In the genomic region with DNA sequence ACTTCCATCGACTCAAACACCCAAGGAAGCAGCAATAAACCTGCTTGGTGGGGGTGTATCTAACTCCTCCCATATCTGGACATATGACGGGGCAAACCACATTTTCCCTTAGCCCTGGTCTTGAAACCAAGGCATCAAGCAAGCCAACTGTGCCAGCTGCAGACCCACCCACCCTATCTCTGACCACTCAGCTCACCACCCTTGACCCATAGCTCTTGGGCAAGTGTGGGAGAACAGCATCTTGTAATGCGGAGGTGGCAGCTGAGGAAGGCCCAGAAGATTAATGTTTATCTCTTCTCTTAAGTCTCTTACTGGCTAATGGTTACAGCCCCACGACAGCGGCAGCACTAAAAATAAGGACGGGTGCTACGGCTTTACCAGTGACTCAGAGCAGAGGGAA, we compare ENCODE assay signal across 28 mouse cellular contexts. TPM values are rescaled to one million over a fixed set of nuclear protein-coding genes. Genes with fewer than 3 reads are reported as not detected.
DNase-seq lines count a peak whose midpoint lies in the region; ATAC-seq and TF ChIP-seq lines count a peak whose summit lies in the region.
"Had no signal": no experiment of that assay in that cellular context is flagged by ENCODE, and none has a peak within 500 bp of the region (broad histone marks: within the 10 kb centered on the region; RNA-seq: fewer than 3 reads in every experiment).

No protein-coding gene starts in this region.

- H3K27me3 ChIP-seq in kidney, adult 2 months (replicated peaks; ENCODE audit: control insufficient read depth, insufficient read depth, low read length): no peaks in the 10 kb centered on the region
- H3K27me3 ChIP-seq in kidney, embryonic 16.5 days (ENCODE audit: insufficient read depth, low read length): no peaks in the 10 kb centered on the region
- H3K27me3 ChIP-seq in C2C12 (ENCODE audit: control insufficient read depth, insufficient read depth, insufficient read length): no peaks in the 10 kb centered on the region
- H3K27me3 ChIP-seq: heart, embryonic 12.5 days; hindbrain, embryonic 12.5 days; intestine, embryonic 15.5 days; limb, embryonic 13.5 days; midbrain, embryonic 15.5 days had no signal

- H3K36me3 ChIP-seq in kidney, adult 2 months (ENCODE audit: control insufficient read depth, insufficient read depth, low read length): no peaks in the 10 kb centered on the region; the same call in 1 of the 2 replicates
- H3K36me3 ChIP-seq in kidney, embryonic 16.5 days (ENCODE audit: insufficient read depth, low read length): peaks cover 39% of the 10 kb centered on the region
- peaks cover 87% of the 10 kb centered on the region for H3K36me3 ChIP-seq in C2C12 (ENCODE audit: control insufficient read depth, insufficient read depth)

- H3K4me3 ChIP-seq in kidney, adult 2 months (ENCODE audit: insufficient read depth, low read depth, low read length): no peak overlapping the region
- H3K4me3 ChIP-seq in kidney, embryonic 16.5 days (ENCODE audit: low read length): no peak overlapping the region
- no peak overlapping the region for H3K4me3 ChIP-seq in C2C12 (ENCODE audit: insufficient read depth, poor library complexity, severe bottlenecking)
- H3K4me3 ChIP-seq in olfactory bulb, adult 2 months (ENCODE audit: insufficient read depth, low read depth, low read length): no peak overlapping the region
- H3K4me3 ChIP-seq: erythroblast, embryonic 14.5 days; heart, embryonic 12.5 days; hindbrain, embryonic 12.5 days; intestine, embryonic 15.5 days; limb, embryonic 13.5 days; midbrain, embryonic 10.5 days; midbrain, embryonic 15.5 days had no signal

- H3K4me2 ChIP-seq in kidney, embryonic 16.5 days (replicated peaks; ENCODE audit: low read depth, low read length): no peak overlapping the region
- H3K4me2 ChIP-seq: heart, embryonic 12.5 days; hindbrain, embryonic 12.5 days; intestine, embryonic 15.5 days; limb, embryonic 13.5 days; liver, embryonic 11.5 days; midbrain, embryonic 15.5 days had no signal

- H3K79me2 ChIP-seq in C2C12 (ENCODE audit: control insufficient read depth, insufficient read depth): peaks cover 95% of the 10 kb centered on the region

- no peak overlapping the region for H3ac ChIP-seq in C2C12 (ENCODE audit: control insufficient read depth, insufficient read length, low read depth)

- 73% methylated on average over 7 of the region's 7 CpGs for WGBS in kidney, adult 2 months
- 76% methylated on average over 7 of the region's 7 CpGs for WGBS in kidney, embryonic 16.5 days
- 51% methylated on average over 7 of the region's 7 CpGs for WGBS in olfactory bulb, adult 2 months

- H3K79me3 ChIP-seq in C2C12 (ENCODE audit: low read depth): peaks cover 78% of the 10 kb centered on the region

- ATAC-seq in kidney, embryonic 16.5 days (ENCODE audit: low FRiP score, low TSS enrichment): no peak
- ATAC-seq: forebrain, postnatal 0 days; hindbrain, postnatal 0 days; intestine, embryonic 15.5 days; lung, postnatal 0 days; midbrain, embryonic 15.5 days had no signal

- no peaks in the 10 kb centered on the region for H3K9me3 ChIP-seq in kidney, embryonic 16.5 days (ENCODE audit: low read length)
- H3K9me3 ChIP-seq: G1E; heart, embryonic 12.5 days; hindbrain, embryonic 12.5 days; intestine, embryonic 15.5 days; limb, embryonic 13.5 days; midbrain, embryonic 10.5 days; midbrain, embryonic 15.5 days had no signal

- TF ChIP-seq POLR2A in kidney, adult 2 months (IDR thresholded peaks at IDR 0.05; ENCODE audit: low read depth, low read length): no peak
- TF ChIP-seq POLR2A in olfactory bulb, adult 2 months (IDR thresholded peaks at IDR 0.05; ENCODE audit: insufficient read depth, low read depth, low read length): no peak

- H3K27ac ChIP-seq in kidney, adult 2 months (ENCODE audit: insufficient read depth, low read depth, low read length): no peak overlapping the region
- no peak overlapping the region for H3K27ac ChIP-seq in kidney, embryonic 16.5 days (ENCODE audit: low read length)
- peak overlapping the region; percentile 81 for H3K27ac ChIP-seq in olfactory bulb, adult 2 months (ENCODE audit: insufficient read depth, low read depth, low read length)
- H3K27ac ChIP-seq: hindbrain, embryonic 12.5 days; hindbrain, postnatal 0 days; intestine, embryonic 15.5 days; limb, embryonic 13.5 days; midbrain, embryonic 10.5 days; midbrain, embryonic 15.5 days had no signal

- H3K4me1 ChIP-seq in kidney, adult 2 months (ENCODE audit: control insufficient read depth, insufficient read depth, low read length): peaks cover 8% of the 10 kb centered on the region; the same call in 1 of the 2 replicates
- peaks cover 30% of the 10 kb centered on the region for H3K4me1 ChIP-seq in kidney, embryonic 16.5 days (ENCODE audit: insufficient read depth, low read length)
- peaks cover 42% of the 10 kb centered on the region for H3K4me1 ChIP-seq in olfactory bulb, adult 2 months (ENCODE audit: control insufficient read depth, insufficient read depth, low read length)

- DNase-seq in kidney, adult 2 months: peak; percentile 21
- DNase-seq in 416B (ENCODE audit: low read depth): peak; percentile 77
- DNase-seq in right cerebral cortex, postnatal 14 days: no peak
- DNase-seq: adrenal gland, adult 8-10 months; cerebellum, adult 11-12 months; cerebellum, postnatal 10 days; forebrain, postnatal 0 days; gastrocnemius, postnatal 25 days; heart, adult 18-20 months; heart, postnatal 14 days; kidney, adult 8-10 months; kidney, postnatal 10 days; layer of hippocampus, adult 9-11 months; right cerebral cortex, adult 18-20 months had no signal

- no peak for TF ChIP-seq CTCF in kidney, adult 2 months (conservative IDR thresholded peaks at IDR 0.05; ENCODE audit: insufficient read depth, insufficient read length, low read depth, low read length)
- no peak for TF ChIP-seq CTCF in C2C12 (IDR thresholded peaks at IDR 0.05; ENCODE audit: control insufficient read depth, insufficient read depth, insufficient read length)
- no peak for TF ChIP-seq CTCF in olfactory bulb, adult 2 months (IDR thresholded peaks at IDR 0.05; ENCODE audit: insufficient read depth, low read depth, low read length)

- H3K9ac ChIP-seq in kidney, embryonic 16.5 days (replicated peaks; ENCODE audit: low read length): no peak overlapping the region
- H3K9ac ChIP-seq: forebrain, postnatal 0 days; heart, embryonic 12.5 days; hindbrain, embryonic 12.5 days; intestine, embryonic 15.5 days; limb, embryonic 13.5 days; midbrain, embryonic 15.5 days had no signal

TF ChIP-seq in C2C12, 6 proteins besides CTCF, POLR2A, EP300 and RAD21:
- TF ChIP-seq FOSL1 (IDR thresholded peaks at IDR 0.05; ENCODE audit: insufficient read depth, low read length, poor library complexity, severe bottlenecking) (no peak), MAX (IDR thresholded peaks at IDR 0.05) (no peak), MYOG (IDR thresholded peaks at IDR 0.05; ENCODE audit: control insufficient read depth, extremely low read depth, insufficient read length) (no peak), MYOD1 (IDR thresholded peaks at IDR 0.05; ENCODE audit: control insufficient read depth, insufficient read length, low read depth) (peak; percentile 63)

RNA-seq across cellular contexts. Expression of gene Camk2g, which starts 11.0 kb away (rescaled TPM):
- 15.4 and 16.0 TPM in 2 replicates for polyA plus RNA-seq in kidney, adult 2 months (2012; rRNA removed)
- polyA plus RNA-seq in kidney, embryonic 16.5 days (2015; fragmentation: Nextera tagmentation; extraction: Ambion mirVana): 41.7 and 46.0 TPM in 2 replicates
- polyA plus RNA-seq in C2C12 (2012; fragmentation: generic; extraction: Trizol): 74.2 TPM
- polyA plus RNA-seq in olfactory bulb, adult 2 months (2012; ENCODE audit: insufficient read depth, insufficient read length, low replicate concordance, missing spikeins): 125 and 417 TPM in 2 replicates

RNA-seq across cellular contexts. Expression of gene Ndst2, which starts 48.5 kb away (rescaled TPM):
- polyA plus RNA-seq in kidney, adult 2 months (2012; rRNA removed): 28.7 and 31.4 TPM in 2 replicates
- 31.6 and 33.5 TPM in 2 replicates for polyA plus RNA-seq in kidney, embryonic 16.5 days (2015; fragmentation: Nextera tagmentation; extraction: Ambion mirVana)
- polyA plus RNA-seq in C2C12 (2012; fragmentation: generic; extraction: Trizol): 13.5 TPM
- polyA plus RNA-seq in olfactory bulb, adult 2 months (2012; ENCODE audit: insufficient read depth, insufficient read length, low replicate concordance, missing spikeins): not detected in 2 replicates

RNA-seq across cellular contexts. Expression of gene Plau, which starts 53.6 kb away (rescaled TPM):
- polyA plus RNA-seq in kidney, adult 2 months (2012; rRNA removed): 261 and 276 TPM in 2 replicates
- polyA plus RNA-seq in kidney, embryonic 16.5 days (2015; fragmentation: Nextera tagmentation; extraction: Ambion mirVana): 21.7 and 21.8 TPM in 2 replicates
- polyA plus RNA-seq in C2C12 (2012; fragmentation: generic; extraction: Trizol): 106 TPM
- polyA plus RNA-seq in olfactory bulb, adult 2 months (2012; ENCODE audit: insufficient read depth, insufficient read length, low replicate concordance, missing spikeins): not detected in 2 replicates
- polyA plus RNA-seq: erythroblast, embryonic 14.5 days; G1E had no signal

Comparison
In these comparisons a context has a peak if more than half of its experiments do, and no peak if none do; other contexts are left out.
1. RNA of gene Plau, which starts 53.6 kb away (polyA plus RNA-seq): 261 to 276 TPM in kidney, adult 2 months, 106 TPM in C2C12 (single experiment) and 21.7 to 21.8 TPM in kidney, embryonic 16.5 days; not detected in olfactory bulb, adult 2 months; every median in the first group is over 10 times any median in the second.